Mouse (Mus musculus): ENCODE measurements around the gene Cct7. TPM values are rescaled to one million over a fixed set of nuclear protein-coding genes. Genes with fewer than 3 reads are reported as not detected.
A peak's percentile ranks its signal among the peaks of the same experiment; 100 is the strongest.

Cct7 gene
- polyA plus RNA-seq, 1 experiment from 2014 or later, result 720 TPM

- DNase-seq (ENCODE audit: low spot score), result peak; percentile 35
- Histone ChIP-seq H3K27ac (replicated peaks; ENCODE audit: low read depth, low read length) (no peak overlapping the region), H3K27me3 (ENCODE audit: control insufficient read depth, insufficient read depth, low read length) (no peaks in the 10 kb centered on the region), H3K36me3 (replicated peaks; ENCODE audit: control insufficient read depth, insufficient read depth, low read depth, low read length) (peaks cover 24% of the 10 kb centered on the region), H3K9ac (replicated peaks; ENCODE audit: low read length) (no peak overlapping the region), H3K4me1 (ENCODE audit: control insufficient read depth, insufficient read depth, low read length) (no peaks in the 10 kb centered on the region), H3K4me2 (ENCODE audit: low read depth, low read length) (no peak overlapping the region), H3K4me3 (ENCODE audit: low read depth, low read length) (no peak overlapping the region), H3K9me3 (replicated peaks; ENCODE audit: control insufficient read depth, low read length) (no peaks in the 10 kb centered on the region)
- ATAC-seq (replicated peaks; ENCODE audit: insufficient number of reproducible peaks, low FRiP score, low TSS enrichment, low read depth), result no peak
Observed at GRCm38 (mm10) chr6:85465381-85465780, 14.1 kb downstream of the Cct7 start.

DNA sequence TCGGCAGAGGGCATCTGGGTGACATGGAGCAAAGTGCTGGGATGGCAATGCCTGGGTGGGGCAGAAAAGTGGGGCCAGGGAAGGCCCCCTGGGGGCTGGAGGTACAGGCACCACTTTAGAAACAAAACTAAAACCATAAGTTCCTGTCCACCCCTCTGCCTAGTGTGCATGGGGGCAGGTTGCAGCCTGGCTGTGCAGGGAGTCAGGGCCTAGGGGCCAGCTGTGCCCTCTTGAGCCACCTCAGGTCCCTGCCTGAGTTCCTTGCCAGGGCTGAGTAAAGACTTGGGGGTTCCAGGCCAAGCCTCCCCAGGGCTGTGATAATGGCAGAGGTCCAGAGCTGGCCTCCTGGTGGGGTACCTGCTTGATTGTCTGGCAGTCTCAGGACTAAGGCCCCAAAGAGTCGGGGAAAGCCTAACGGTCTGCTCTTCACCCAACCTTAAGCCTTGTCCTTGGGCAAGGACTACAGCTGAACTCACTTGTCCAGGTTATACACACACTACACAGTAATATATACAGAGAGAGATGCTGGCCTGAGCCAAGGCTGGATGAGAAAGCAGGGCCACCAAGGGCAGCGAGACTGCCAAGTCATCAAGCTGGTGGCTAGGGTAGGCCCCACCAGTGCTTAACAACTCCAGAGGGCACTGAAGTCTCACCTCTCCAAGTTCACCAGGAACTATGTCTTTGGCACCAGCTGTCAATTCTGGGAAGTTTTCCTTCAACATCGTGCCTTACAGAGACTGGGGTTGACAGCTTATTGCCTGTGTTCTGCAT, 18.5 kb downstream of the Cct7 start:
- H3K4me1 ChIP-seq (ENCODE audit: control insufficient read depth, insufficient read depth, low read length), result no peaks in the 10 kb centered on the region
- no peak overlapping the region for H3K4me3 ChIP-seq (ENCODE audit: low read depth, low read length)
- H3K36me3 ChIP-seq (replicated peaks; ENCODE audit: control insufficient read depth, insufficient read depth, low read depth, low read length), result peaks cover 14% of the 10 kb centered on the region
- 79% methylated on average over 5 of the region's 5 CpGs for WGBS
- DNase-seq (ENCODE audit: low spot score) (no peak), ATAC-seq (replicated peaks; ENCODE audit: insufficient number of reproducible peaks, low FRiP score, low TSS enrichment, low read depth) (no peak)
- no peaks in the 10 kb centered on the region for H3K27me3 ChIP-seq (ENCODE audit: control insufficient read depth, insufficient read depth, low read length)
- no peak overlapping the region for H3K9ac ChIP-seq (replicated peaks; ENCODE audit: low read length)
- no peak overlapping the region for H3K27ac ChIP-seq (replicated peaks; ENCODE audit: low read depth, low read length)
- H3K9me3 ChIP-seq (replicated peaks; ENCODE audit: control insufficient read depth, low read length), result no peaks in the 10 kb centered on the region
- H3K4me2 ChIP-seq (ENCODE audit: low read depth, low read length), result no peak overlapping the region

DNA sequence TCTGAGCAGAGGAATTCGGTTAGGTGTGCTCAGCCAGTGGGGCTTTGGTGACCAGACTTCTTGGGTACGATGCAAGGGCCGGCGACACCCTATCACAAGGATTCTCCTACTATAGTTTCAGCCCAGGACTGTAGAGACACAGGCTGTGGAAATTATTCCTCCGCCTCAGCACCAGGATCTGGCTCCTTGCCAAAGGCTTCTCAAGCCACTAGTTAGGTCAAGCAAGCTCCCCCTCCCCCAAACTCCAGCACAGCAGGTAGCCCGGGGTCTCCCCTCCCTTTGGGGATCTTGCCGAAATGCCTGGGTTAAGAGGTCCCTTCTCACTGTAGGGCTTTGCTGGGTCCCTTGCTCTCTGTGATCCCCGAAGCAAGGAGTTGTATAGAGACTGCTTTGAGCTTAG, 20.6 kb downstream of the Cct7 start:
- WGBS, result 60% methylated on average over 8 of the region's 8 CpGs
- no peak overlapping the region for H3K27ac ChIP-seq (replicated peaks; ENCODE audit: low read depth, low read length)
- peaks cover 7% of the 10 kb centered on the region for H3K36me3 ChIP-seq (replicated peaks; ENCODE audit: control insufficient read depth, insufficient read depth, low read depth, low read length)
- no peak overlapping the region for H3K4me2 ChIP-seq (ENCODE audit: low read depth, low read length)
- DNase-seq (ENCODE audit: low spot score) (no peak), ATAC-seq (replicated peaks; ENCODE audit: insufficient number of reproducible peaks, low FRiP score, low TSS enrichment, low read depth) (no peak)
- H3K4me3 ChIP-seq (ENCODE audit: low read depth, low read length), result no peak overlapping the region
- no peaks in the 10 kb centered on the region for H3K9me3 ChIP-seq (replicated peaks; ENCODE audit: control insufficient read depth, low read length)
- no peaks in the 10 kb centered on the region for H3K4me1 ChIP-seq (ENCODE audit: control insufficient read depth, insufficient read depth, low read length)
- H3K9ac ChIP-seq (replicated peaks; ENCODE audit: low read length), result no peak overlapping the region
- H3K27me3 ChIP-seq (ENCODE audit: control insufficient read depth, insufficient read depth, low read length), result no peaks in the 10 kb centered on the region

DNA sequence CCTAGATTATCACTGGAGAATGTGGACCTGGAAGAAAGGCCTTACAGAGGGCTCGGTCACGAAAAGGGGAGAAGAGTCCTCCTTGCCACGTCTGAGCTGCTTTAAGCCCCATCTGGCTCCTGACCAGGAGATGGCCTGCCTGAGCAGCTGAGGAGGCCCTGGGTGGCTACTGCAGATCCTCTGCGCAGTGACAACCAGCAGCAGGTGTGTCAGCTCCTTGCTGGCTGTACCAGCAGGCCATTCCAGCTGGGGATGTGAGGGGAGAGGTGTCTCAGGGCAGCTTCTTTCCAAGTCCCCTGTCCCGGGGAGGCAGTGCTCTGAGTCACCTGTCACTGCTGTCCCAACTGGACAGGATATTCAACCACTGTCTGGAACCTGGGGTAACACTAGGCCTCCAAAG, 21.2 kb downstream of the Cct7 start:
- WGBS, result 53% methylated on average over 5 of the region's 5 CpGs
- Histone ChIP-seq H3K27me3 (ENCODE audit: control insufficient read depth, insufficient read depth, low read length) (peaks cover 1% of the 10 kb centered on the region; the same call in 1 of the 2 replicates), H3K36me3 (replicated peaks; ENCODE audit: control insufficient read depth, insufficient read depth, low read depth, low read length) (peaks cover 7% of the 10 kb centered on the region), H3K4me3 (ENCODE audit: low read depth, low read length) (no peak overlapping the region), H3K4me2 (ENCODE audit: low read depth, low read length) (no peak overlapping the region), H3K9me3 (replicated peaks; ENCODE audit: control insufficient read depth, low read length) (no peaks in the 10 kb centered on the region), H3K4me1 (ENCODE audit: control insufficient read depth, insufficient read depth, low read length) (no peaks in the 10 kb centered on the region), H3K27ac (replicated peaks; ENCODE audit: low read depth, low read length) (no peak overlapping the region), H3K9ac (replicated peaks; ENCODE audit: low read length) (no peak overlapping the region)
- no peak for ATAC-seq (replicated peaks; ENCODE audit: insufficient number of reproducible peaks, low FRiP score, low TSS enrichment, low read depth)
- DNase-seq (ENCODE audit: low spot score), result no peak

DNA sequence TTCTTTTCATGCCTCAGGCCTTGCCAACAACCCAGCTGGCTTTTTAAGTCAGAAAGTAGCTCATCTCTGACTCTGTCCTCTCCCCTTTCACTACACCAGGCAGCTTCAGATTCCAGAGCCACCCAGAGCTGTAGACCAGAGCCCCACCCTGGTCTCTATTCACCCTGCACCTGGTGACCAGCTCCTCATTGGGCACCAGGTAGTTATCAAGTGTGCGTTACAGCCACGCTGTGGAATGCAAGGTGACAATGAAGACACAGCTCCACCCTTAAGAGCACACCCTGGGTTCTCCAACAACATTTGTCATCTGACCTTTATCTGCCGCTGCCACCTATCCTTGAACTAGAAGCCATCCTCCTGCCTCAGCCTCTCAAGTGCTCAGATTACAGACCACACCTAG, 24.3 kb downstream of the Cct7 start:
- ATAC-seq (replicated peaks; ENCODE audit: insufficient number of reproducible peaks, low FRiP score, low TSS enrichment, low read depth) (no peak), DNase-seq (ENCODE audit: low spot score) (no peak)
- no peaks in the 10 kb centered on the region for H3K9me3 ChIP-seq (replicated peaks; ENCODE audit: control insufficient read depth, low read length)
- no peaks in the 10 kb centered on the region for H3K36me3 ChIP-seq (replicated peaks; ENCODE audit: control insufficient read depth, insufficient read depth, low read depth, low read length)
- H3K4me3 ChIP-seq (ENCODE audit: low read depth, low read length), result no peak overlapping the region
- H3K4me1 ChIP-seq (ENCODE audit: control insufficient read depth, insufficient read depth, low read length), result no peaks in the 10 kb centered on the region
- peaks cover 6% of the 10 kb centered on the region; the same call in 1 of the 2 replicates for H3K27me3 ChIP-seq (ENCODE audit: control insufficient read depth, insufficient read depth, low read length)
- H3K9ac ChIP-seq (replicated peaks; ENCODE audit: low read length), result no peak overlapping the region
- H3K27ac ChIP-seq (replicated peaks; ENCODE audit: low read depth, low read length), result no peak overlapping the region
- H3K4me2 ChIP-seq (ENCODE audit: low read depth, low read length), result no peak overlapping the region
- WGBS, result 81% methylated on average over 3 of the region's 3 CpGs

DNA sequence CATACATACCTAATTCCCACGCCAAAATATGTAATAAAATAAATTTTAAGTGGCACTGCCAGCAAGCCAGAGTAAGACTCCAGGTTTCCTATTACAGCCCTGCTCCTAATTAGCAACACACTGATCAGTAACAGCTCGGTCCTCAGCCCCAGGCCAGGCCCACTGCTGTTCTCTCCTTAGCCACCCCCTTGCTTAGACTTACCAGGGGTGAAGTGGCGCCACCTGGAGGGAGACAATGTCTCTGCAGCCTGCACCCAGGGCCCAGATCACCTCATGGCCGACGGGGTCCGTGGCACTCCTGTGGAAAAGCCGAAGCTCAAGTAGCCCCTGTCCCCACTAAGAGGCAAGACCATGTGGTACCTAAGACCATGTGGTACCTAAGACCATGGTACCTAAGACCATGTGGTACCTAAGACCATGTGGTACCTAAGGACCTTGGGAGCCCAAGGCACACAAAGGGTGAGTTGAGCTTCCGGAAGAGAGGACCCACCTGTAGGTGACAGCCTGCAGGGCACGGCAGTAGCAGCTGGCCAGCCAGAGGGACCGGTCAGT, 26.1 kb downstream of the Cct7 start:
- Histone ChIP-seq H3K4me2 (ENCODE audit: low read depth, low read length) (no peak overlapping the region), H3K36me3 (replicated peaks; ENCODE audit: control insufficient read depth, insufficient read depth, low read depth, low read length) (no peaks in the 10 kb centered on the region), H3K4me3 (ENCODE audit: low read depth, low read length) (no peak overlapping the region), H3K27ac (replicated peaks; ENCODE audit: low read depth, low read length) (no peak overlapping the region), H3K4me1 (ENCODE audit: control insufficient read depth, insufficient read depth, low read length) (no peaks in the 10 kb centered on the region), H3K9me3 (replicated peaks; ENCODE audit: control insufficient read depth, low read length) (no peaks in the 10 kb centered on the region), H3K27me3 (ENCODE audit: control insufficient read depth, insufficient read depth, low read length) (peaks cover 6% of the 10 kb centered on the region; the same call in 1 of the 2 replicates), H3K9ac (replicated peaks; ENCODE audit: low read length) (no peak overlapping the region)
- ATAC-seq (replicated peaks; ENCODE audit: insufficient number of reproducible peaks, low FRiP score, low TSS enrichment, low read depth) (0 out of 2 replicates have a peak, but pooled peaks have one; percentile 20), DNase-seq (ENCODE audit: low spot score) (peak; percentile 63)
- WGBS, result 37% methylated on average over 10 of the region's 10 CpGs

DNA sequence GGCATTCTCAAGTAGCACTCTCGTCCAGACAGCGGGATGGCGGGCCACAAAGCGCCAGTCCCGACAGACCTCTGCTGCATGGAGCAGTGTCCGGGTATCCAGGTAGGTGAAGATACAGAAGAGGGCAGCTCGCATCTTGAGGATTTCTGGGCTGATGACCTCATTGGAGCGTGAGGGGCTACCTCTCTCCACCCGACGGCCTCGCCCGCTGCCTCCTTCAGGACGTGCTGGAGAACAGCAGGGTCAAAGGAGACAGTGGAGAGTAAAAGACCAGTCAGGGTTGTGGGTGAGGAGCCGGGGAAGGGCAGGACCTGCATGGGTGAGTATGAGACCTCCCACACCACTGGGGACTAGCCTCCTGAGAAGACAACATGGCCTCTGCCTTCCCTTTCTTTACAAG, 27.1 kb downstream of the Cct7 start:
- ATAC-seq (replicated peaks; ENCODE audit: insufficient number of reproducible peaks, low FRiP score, low TSS enrichment, low read depth), result no peak
- H3K4me3 ChIP-seq (ENCODE audit: low read depth, low read length), result no peak overlapping the region
- 34% methylated on average over 14 of the region's 14 CpGs for WGBS
- no peak overlapping the region for H3K9ac ChIP-seq (replicated peaks; ENCODE audit: low read length)
- no peak overlapping the region for H3K4me2 ChIP-seq (ENCODE audit: low read depth, low read length)
- no peaks in the 10 kb centered on the region for H3K9me3 ChIP-seq (replicated peaks; ENCODE audit: control insufficient read depth, low read length)
- H3K27ac ChIP-seq (replicated peaks; ENCODE audit: low read depth, low read length), result no peak overlapping the region
- no peak for DNase-seq (ENCODE audit: low spot score)
- H3K4me1 ChIP-seq (ENCODE audit: control insufficient read depth, insufficient read depth, low read length), result no peaks in the 10 kb centered on the region
- peaks cover 13% of the 10 kb centered on the region; the same call in 1 of the 2 replicates for H3K27me3 ChIP-seq (ENCODE audit: control insufficient read depth, insufficient read depth, low read length)
- H3K36me3 ChIP-seq (replicated peaks; ENCODE audit: control insufficient read depth, insufficient read depth, low read depth, low read length), result no peaks in the 10 kb centered on the region

DNA sequence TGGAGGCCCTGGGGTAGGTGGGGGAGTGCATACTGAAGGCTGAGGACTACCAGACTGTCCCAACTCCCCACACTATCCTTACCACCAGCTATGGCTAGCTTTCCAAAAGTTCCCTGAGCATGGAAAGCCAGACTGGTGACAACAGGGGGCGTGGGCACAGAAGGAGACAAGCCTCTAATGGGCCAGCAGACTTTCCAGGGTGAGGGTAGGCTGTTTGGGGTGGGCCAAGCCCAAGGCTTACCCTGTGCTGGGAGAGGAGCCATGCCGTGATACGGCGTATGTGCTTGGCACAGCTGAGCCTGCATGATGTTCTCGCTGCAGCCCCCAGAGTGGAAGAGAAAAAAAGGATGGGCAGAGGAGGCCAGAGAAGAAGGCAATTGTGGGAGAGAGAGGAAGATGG, 28.7 kb downstream of the Cct7 start:
- Histone ChIP-seq H3K4me3 (ENCODE audit: low read depth, low read length) (no peak overlapping the region), H3K4me2 (ENCODE audit: low read depth, low read length) (no peak overlapping the region), H3K4me1 (ENCODE audit: control insufficient read depth, insufficient read depth, low read length) (peaks cover 2% of the 10 kb centered on the region; the same call in 1 of the 2 replicates), H3K36me3 (replicated peaks; ENCODE audit: control insufficient read depth, insufficient read depth, low read depth, low read length) (no peaks in the 10 kb centered on the region), H3K27ac (replicated peaks; ENCODE audit: low read depth, low read length) (no peak overlapping the region), H3K27me3 (ENCODE audit: control insufficient read depth, insufficient read depth, low read length) (peaks cover 28% of the 10 kb centered on the region), H3K9ac (replicated peaks; ENCODE audit: low read length) (no peak overlapping the region), H3K9me3 (replicated peaks; ENCODE audit: control insufficient read depth, low read length) (no peaks in the 10 kb centered on the region)
- ATAC-seq (replicated peaks; ENCODE audit: insufficient number of reproducible peaks, low FRiP score, low TSS enrichment, low read depth) (no peak), DNase-seq (ENCODE audit: low spot score) (no peak)
- 79% methylated on average over 5 of the region's 5 CpGs for WGBS
